Mouse (Mus musculus): Measurements from ENCODE around the gene Ywhae.
A peak's percentile ranks its signal among the peaks of the same experiment; 100 is the strongest.

Gene Ywhae

GRCm38 (mm10) chr11:75737806-75738476 lies 5.3 kb downstream of the Ywhae start:
- no peak for DNase-seq (ENCODE audit: low read depth, low spot score)

DNA sequence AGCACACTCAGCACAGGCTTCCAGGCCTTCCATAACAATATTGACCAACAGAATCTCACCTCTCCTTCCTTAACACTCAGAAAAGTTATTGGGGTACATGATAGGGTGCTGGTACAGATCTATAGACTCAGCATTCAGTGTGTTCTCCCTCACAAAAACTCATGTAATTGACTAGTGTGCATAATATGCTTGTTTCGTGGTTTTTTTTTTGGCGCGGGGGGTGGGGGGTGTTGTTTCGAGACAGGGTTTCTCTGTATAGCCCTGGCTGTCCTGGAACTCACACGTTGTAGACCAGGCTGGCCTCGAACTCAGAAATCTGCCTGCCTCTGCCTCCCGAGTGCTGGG lies 5.8 kb downstream of the Ywhae start:
- DNase-seq (ENCODE audit: low read depth, low spot score) = no peak

DNA sequence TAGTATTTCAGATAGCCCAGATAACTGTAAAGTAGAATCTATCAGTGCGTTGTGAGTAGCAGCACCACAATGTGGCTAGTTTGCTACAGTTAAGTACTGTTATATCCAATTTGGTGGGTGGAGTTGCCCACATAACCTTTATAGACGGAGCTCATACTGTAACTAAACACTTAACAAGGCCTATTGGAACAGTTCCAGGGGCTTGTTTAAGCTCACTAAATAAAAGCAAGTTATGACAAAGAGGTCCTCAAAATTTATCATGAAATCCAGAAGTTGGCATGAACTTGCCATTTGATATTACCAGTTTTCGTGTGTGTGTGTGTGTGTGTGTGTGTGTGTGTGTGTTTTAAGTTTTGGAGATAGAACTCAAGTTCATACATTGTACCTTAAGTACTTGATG lies 7.5 kb downstream of the Ywhae start:
- DNase-seq (ENCODE audit: low read depth, low spot score) = no peak

- DNase-seq (ENCODE audit: low read depth, low spot score) = no peak
Observed at GRCm38 (mm10) chr11:75741615-75742014, 8.9 kb downstream of the Ywhae start.

DNA sequence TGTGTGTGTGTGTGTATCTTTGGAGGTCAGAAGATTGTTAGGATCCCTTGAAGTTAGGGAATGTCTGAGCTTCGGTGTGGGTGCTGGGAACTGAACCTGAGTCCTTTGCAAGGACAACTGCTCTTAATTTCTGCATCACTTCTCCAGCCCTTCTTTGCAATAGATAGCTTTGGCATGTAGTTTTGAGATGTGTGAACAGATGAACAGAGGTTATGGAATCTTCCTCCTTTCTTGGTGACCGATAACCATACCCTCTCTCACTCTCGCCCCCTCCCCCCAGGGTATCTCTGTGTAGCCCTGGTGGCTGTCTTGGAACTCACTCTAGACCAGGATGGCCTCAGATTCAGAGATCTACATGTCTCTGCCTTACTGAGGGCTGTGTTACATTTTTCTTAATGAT lies 12.1 kb downstream of the Ywhae start:
- no peak for DNase-seq (ENCODE audit: low read depth, low spot score)

GRCm38 (mm10) chr11:75750537-75750936 lies 17.9 kb downstream of the Ywhae start:
- DNase-seq (ENCODE audit: low read depth, low spot score) = no peak

GRCm38 (mm10) chr11:75751082-75751481 lies 18.4 kb downstream of the Ywhae start:
- no peak for DNase-seq (ENCODE audit: low read depth, low spot score)

GRCm38 (mm10) chr11:75756687-75757086 lies 24.0 kb downstream of the Ywhae start:
- DNase-seq (ENCODE audit: low read depth, low spot score) = no peak

- no peak for DNase-seq (ENCODE audit: low read depth, low spot score)
Observed at GRCm38 (mm10) chr11:75758553-75758952, 25.9 kb downstream of the Ywhae start.

- DNase-seq (ENCODE audit: low read depth, low spot score) = no peak
Observed at GRCm38 (mm10) chr11:75760785-75761184, 28.1 kb downstream of the Ywhae start.

DNA sequence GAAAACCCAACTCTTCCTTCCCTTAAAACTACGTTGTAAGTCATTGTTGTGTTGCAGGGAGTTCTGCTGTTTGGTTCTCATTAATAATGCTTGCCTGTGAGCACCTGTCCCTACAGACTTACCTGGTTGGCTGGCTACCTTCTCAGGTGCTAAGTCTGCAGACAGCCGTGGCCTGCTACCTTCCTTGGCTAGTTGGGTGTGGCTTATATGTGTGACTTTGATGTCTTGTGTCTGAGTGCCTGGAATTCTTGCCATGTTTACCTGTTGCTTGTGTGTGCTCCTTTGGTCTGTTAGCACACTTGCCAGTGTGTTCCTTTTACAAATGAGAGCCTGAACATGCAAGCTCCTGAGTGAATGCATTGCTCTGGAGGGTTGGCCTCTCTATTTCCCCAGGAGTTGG lies 30.0 kb downstream of the Ywhae start:
- no peak for DNase-seq (ENCODE audit: low read depth, low spot score)

DNA sequence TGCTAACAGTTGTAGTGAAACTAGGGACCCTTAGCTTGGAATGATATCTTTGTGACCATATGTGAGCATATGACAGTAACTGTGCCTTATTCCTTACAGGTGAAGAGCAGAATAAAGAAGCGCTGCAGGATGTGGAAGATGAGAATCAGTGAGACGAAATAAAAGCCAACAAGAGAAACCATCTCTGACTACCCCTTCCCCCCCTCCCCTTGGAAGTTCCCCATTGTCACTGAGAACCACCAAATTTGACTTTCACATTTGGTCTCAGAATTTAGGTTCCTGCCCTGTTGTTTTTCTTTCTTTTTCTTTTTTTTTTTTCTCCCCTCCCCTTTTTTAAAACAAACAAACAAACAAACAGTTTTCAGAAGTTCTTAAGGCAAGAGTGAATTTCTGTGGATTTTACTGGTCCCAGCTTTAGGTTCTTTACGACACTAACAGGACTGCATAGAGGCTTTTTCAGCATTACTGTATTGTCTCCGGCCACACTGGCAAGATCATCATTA lies 31.9 kb downstream of the Ywhae start:
- DNase-seq (ENCODE audit: low read depth, low spot score) = no peak

GRCm38 (mm10) chr11:75765161-75765560 lies 32.5 kb downstream of the Ywhae start:
- DNase-seq (ENCODE audit: low read depth, low spot score) = no peak

- no peak for DNase-seq (ENCODE audit: low read depth, low spot score)
Observed at GRCm38 (mm10) chr11:75767014-75767413, 34.3 kb downstream of the Ywhae start.

DNA sequence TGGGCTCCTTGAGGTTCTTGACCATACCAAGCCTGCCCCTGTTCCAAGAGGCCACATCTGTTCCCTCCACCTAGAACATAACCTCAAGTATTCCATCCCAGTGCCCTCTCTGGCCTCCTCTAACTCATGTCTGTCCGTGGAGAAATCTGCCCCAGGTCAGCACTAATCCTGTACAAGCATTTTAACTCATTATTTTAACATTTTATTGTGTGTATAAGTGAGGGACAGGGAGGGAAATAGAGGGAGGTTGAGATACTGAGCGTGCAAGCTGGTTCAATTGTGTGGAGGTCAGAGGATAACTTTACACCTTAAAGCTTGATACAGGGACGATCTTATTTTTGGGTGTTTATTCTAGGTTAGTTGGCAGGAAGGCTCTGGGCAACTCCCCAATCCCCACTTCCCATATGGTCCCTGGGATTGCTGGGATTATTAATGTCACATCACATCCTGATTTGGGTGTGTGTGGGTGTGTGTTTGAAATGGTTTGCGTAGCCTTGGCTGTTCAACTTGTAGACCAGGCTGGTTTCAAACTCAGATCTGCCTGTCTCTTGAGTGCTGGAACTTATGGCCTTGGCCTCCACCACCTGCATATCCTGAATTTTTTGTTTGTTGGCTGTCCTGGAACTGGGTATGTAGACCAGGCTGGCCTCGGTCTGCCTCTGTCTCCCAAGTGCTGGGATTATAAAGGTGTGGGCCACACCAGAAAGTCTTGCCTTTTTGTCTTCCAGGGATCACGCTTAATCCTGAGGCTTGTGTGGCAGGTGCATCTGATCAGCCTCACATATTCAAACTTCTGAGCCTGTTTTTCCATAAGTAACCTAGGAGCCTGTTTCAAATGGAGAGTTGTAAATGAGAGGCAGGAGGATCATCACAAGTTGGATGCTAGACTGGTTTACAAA lies 35.7 kb downstream of the Ywhae start:
- DNase-seq (ENCODE audit: low read depth, low spot score) = no peak

GRCm38 (mm10) chr11:75769206-75769605 lies 36.5 kb downstream of the Ywhae start:
- peak; percentile 56 for DNase-seq (ENCODE audit: low read depth, low spot score)

DNA sequence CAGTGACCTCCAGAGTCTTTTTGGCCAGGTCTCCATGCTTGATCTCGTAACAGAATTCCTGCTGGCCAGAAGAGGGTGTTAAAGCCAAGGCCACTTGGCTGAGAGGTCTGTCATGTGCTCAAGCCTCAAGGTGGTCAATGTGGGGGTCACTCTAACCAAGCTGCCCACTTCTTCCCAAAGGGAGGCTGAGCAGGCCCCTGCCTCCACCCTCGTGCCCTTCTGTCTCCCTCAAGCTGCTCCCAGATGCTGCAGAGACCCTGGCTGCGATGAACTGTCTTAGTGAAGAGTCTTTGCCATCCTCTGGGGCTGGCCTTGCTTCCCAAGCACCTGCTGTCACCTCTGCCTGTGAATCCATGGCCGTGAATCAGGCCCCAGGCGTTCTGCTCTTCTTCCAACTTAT lies 39.9 kb downstream of the Ywhae start:
- no peak for DNase-seq (ENCODE audit: low read depth, low spot score)

GRCm38 (mm10) chr11:75775919-75776318 lies 43.2 kb downstream of the Ywhae start:
- no peak for DNase-seq (ENCODE audit: low read depth, low spot score)

- no peak for DNase-seq (ENCODE audit: low read depth, low spot score)
Observed at GRCm38 (mm10) chr11:75781919-75782318, 49.2 kb downstream of the Ywhae start.

GRCm38 (mm10) chr11:75783799-75784198 lies 51.1 kb downstream of the Ywhae start:
- DNase-seq (ENCODE audit: low read depth, low spot score) = no peak

DNA sequence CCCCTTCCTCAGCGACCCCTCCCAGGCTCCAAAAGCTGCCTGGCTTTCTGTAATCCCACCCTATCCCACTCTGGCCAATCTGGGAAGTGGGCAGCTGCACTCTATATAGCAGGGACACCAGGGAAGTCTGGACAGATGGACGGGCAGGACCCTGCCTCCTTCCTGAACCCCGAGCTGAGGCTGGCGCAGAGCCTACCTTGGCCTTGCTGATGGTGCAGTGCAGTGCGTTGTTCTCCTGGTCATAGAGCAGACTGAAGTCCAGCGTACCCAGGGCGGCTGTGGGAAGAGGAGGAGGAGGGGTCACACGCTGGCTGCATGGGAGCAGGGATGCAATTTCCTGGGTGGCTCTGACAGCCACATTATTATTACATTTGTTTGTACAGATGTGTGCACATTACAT lies 53.2 kb downstream of the Ywhae start:
- DNase-seq (ENCODE audit: low read depth, low spot score) = no peak

DNA sequence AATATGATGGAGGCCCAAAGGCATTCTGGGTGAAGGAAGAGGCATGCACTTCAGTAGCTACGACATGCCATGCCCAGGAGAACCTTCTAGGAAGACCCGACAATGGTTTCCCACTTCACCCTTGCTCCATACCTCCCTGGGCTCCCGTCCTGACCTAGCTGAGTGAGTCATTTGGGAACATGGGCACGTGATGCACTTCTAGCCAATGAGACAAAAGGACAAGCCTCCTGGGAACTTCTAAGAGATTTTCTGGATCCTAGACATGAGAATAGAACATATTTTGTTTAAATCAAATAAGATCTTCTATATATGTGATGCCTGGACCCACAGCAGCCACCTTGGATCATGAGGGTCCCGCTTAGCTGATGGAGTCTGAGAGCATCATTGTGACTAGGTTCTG lies 59.9 kb downstream of the Ywhae start:
- no peak for DNase-seq (ENCODE audit: low read depth, low spot score)

DNA sequence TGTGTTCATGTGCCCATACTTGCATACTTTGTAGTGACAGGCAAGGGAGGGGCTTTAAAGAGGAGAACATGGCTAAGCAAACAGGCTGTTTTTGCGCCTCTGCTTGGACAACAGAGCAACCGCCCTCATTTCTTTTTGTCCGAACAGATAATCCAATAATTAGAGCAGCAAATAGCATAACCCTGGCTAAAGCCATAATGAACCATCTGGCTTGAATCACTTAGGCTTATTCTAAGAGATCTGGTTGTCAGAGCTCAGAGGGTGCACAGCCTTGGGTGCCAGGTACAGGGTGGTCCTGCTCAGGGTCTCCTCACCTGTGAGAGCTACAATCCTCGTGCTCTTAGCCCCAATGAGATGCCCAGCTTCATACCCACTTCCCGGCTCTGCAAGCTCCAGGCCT lies 60.7 kb downstream of the Ywhae start:
- no peak for DNase-seq (ENCODE audit: low read depth, low spot score)
